Mouse (Mus musculus) intestine, embryonic 15.5 days (tissue): ENCODE results near the gene Plod1. TPM values are rescaled to one million over a fixed set of nuclear protein-coding genes. Genes with fewer than 3 reads are reported as not detected.

Experiments
- ATAC-seq: fragments of 200-750 bp; cut with Nextera tagmentation; 2 replicates; pipeline ENCODE4 v1.8.0; 2017; ENCODE audit warnings: moderate TSS enrichment, moderate library complexity
- H3K27ac ChIP-seq: fragments of 300-500 bp; sonication (generic); 2 replicates; pipeline ENCODE4 v1.5.1; 2015; ENCODE audit warnings: mild to moderate bottlenecking, inconsistent platforms
- H3K27me3 ChIP-seq: fragments of 300-500 bp; sonication (generic); replicated peaks from 2 replicates; pipeline ENCODE4 v1.6.1; 2015; ENCODE audit warnings: inconsistent platforms
- H3K36me3 ChIP-seq: fragments of 300-500 bp; sonication (generic); 2 replicates; pipeline ENCODE4 v1.6.1; 2015; ENCODE audit warnings: inconsistent platforms
- H3K4me1 ChIP-seq: fragments of 300-500 bp; sonication (generic); replicated peaks from 2 replicates; pipeline ENCODE4 v1.6.1; 2015; ENCODE audit warnings: inconsistent platforms
- H3K4me2 ChIP-seq: fragments of 300-500 bp; sonication (generic); replicated peaks from 2 replicates; pipeline ENCODE4 v1.6.1; 2015; ENCODE audit warnings: mild to moderate bottlenecking, inconsistent platforms
- H3K4me3 ChIP-seq: fragments of 300-500 bp; sonication (generic); replicated peaks from 2 replicates; pipeline ENCODE4 v1.5.1; 2015; ENCODE audit warnings: inconsistent platforms
- H3K9ac ChIP-seq: fragments of 300-500 bp; sonication (generic); 2 replicates; pipeline ENCODE4 v1.6.1; 2015; ENCODE audit warnings: inconsistent platforms
- H3K9me3 ChIP-seq: fragments of 300-500 bp; sonication (generic); 2 replicates; pipeline ENCODE4 v1.6.1; 2016; ENCODE audit warnings: inconsistent platforms
- WGBS: fragments of 180-500 bp; shearing (Covaris S2); methylation state at CpG from one replicate; pipeline ENCODE4 v1.1.7; 2015; 5-methylcytosine and 5-hydroxymethylcytosine counted together
- polyA plus RNA-seq: library from polyadenylated mRNA; unstranded; fragments of >200 nt; fragmentation: Nextera tagmentation; extraction: Ambion mirVana; gene quantifications from 2 replicates; pipeline ENCODE4 v1.2.1, GENCODE M21; 2015

Plod1 gene
- polyA plus RNA-seq, 1 experiment from 2014 or later, result 38.8 TPM

- peak overlapping the region; percentile 53 for H3K4me2 ChIP-seq
- H3K27ac ChIP-seq, result no peak overlapping the region
- H3K4me1 ChIP-seq, result peaks cover 15% of the 10 kb centered on the region
- no peaks in the 10 kb centered on the region for H3K27me3 ChIP-seq
- no peak for ATAC-seq
- peaks cover 7% of the 10 kb centered on the region; the same call in 1 of the 2 replicates for H3K36me3 ChIP-seq
- WGBS, result 68% methylated on average over 3 of the region's 3 CpGs
- peak overlapping the region; percentile 81 for H3K4me3 ChIP-seq
- no peaks in the 10 kb centered on the region for H3K9me3 ChIP-seq
- H3K9ac ChIP-seq, result peak overlapping the region; percentile 73; the same call in 1 of the 2 replicates
These were observed 33.0 kb downstream of the Plod1 start for GRCm38 (mm10) chr4:147903601-147904000.

GRCm38 (mm10) chr4:147902906-147903500 lies 33.6 kb downstream of the Plod1 start:
- no peaks in the 10 kb centered on the region for H3K27me3 ChIP-seq
- H3K9ac ChIP-seq, result no peak overlapping the region
- peaks cover 8% of the 10 kb centered on the region; the same call in 1 of the 2 replicates for H3K36me3 ChIP-seq
- no peaks in the 10 kb centered on the region for H3K9me3 ChIP-seq
- H3K4me1 ChIP-seq, result peaks cover 15% of the 10 kb centered on the region
- H3K4me3 ChIP-seq, result no peak overlapping the region
- ATAC-seq, result no peak
- H3K27ac ChIP-seq, result no peak overlapping the region
- WGBS, result 82% methylated on average over 12 of the region's 12 CpGs
- H3K4me2 ChIP-seq, result peak overlapping the region; percentile 18

- Histone ChIP-seq H3K27ac (no peak overlapping the region), H3K4me3 (no peak overlapping the region), H3K36me3 (peaks cover 30% of the 10 kb centered on the region), H3K9ac (no peak overlapping the region), H3K27me3 (no peaks in the 10 kb centered on the region), H3K4me2 (no peak overlapping the region), H3K4me1 (peaks cover 15% of the 10 kb centered on the region), H3K9me3 (no peaks in the 10 kb centered on the region)
- ATAC-seq, result peak; percentile 41
- WGBS, result 77% methylated on average over 7 of the region's 7 CpGs
These were observed 36.1 kb downstream of the Plod1 start for GRCm38 (mm10) chr4:147900452-147900851.

- no peaks in the 10 kb centered on the region for H3K27me3 ChIP-seq
- H3K27ac ChIP-seq, result no peak overlapping the region
- H3K36me3 ChIP-seq, result peaks cover 30% of the 10 kb centered on the region
- WGBS, result 87% methylated on average over 3 of the region's 3 CpGs
- H3K4me1 ChIP-seq, result 0 out of 2 replicates have a peak, but pooled peaks cover 4% of the 10 kb centered on the region
- ATAC-seq, result no peak
- no peak overlapping the region for H3K4me2 ChIP-seq
- H3K4me3 ChIP-seq, result no peak overlapping the region
- H3K9me3 ChIP-seq, result no peaks in the 10 kb centered on the region
- H3K9ac ChIP-seq, result no peak overlapping the region
These were observed 39.2 kb downstream of the Plod1 start for GRCm38 (mm10) chr4:147897348-147897747.

- Histone ChIP-seq H3K9me3 (no peaks in the 10 kb centered on the region), H3K4me2 (no peak overlapping the region), H3K4me1 (0 out of 2 replicates have a peak, but pooled peaks cover 4% of the 10 kb centered on the region), H3K9ac (no peak overlapping the region), H3K27me3 (no peaks in the 10 kb centered on the region), H3K27ac (no peak overlapping the region), H3K4me3 (no peak overlapping the region), H3K36me3 (peaks cover 30% of the 10 kb centered on the region)
- no peak for ATAC-seq
- 57% methylated on average over 1 of the region's 1 CpGs for WGBS
These were observed 40.2 kb downstream of the Plod1 start for GRCm38 (mm10) chr4:147896411-147896810.

- peaks cover 30% of the 10 kb centered on the region for H3K36me3 ChIP-seq
- H3K27ac ChIP-seq, result no peak overlapping the region
- no peaks in the 10 kb centered on the region for H3K9me3 ChIP-seq
- no peak overlapping the region for H3K4me3 ChIP-seq
- ATAC-seq, result no peak
- H3K9ac ChIP-seq, result no peak overlapping the region
- H3K4me1 ChIP-seq, result 0 out of 2 replicates have a peak, but pooled peaks cover 4% of the 10 kb centered on the region
- H3K4me2 ChIP-seq, result no peak overlapping the region
- 87% methylated on average over 4 of the region's 4 CpGs for WGBS
- no peaks in the 10 kb centered on the region for H3K27me3 ChIP-seq
These were observed 40.7 kb downstream of the Plod1 start for GRCm38 (mm10) chr4:147895815-147896330.

- H3K4me2 ChIP-seq, result no peak overlapping the region
- ATAC-seq, result no peak
- no peaks in the 10 kb centered on the region for H3K27me3 ChIP-seq
- 75% methylated on average over 6 of the region's 6 CpGs for WGBS
- peaks cover 34% of the 10 kb centered on the region for H3K36me3 ChIP-seq
- no peaks in the 10 kb centered on the region for H3K9me3 ChIP-seq
- H3K4me3 ChIP-seq, result no peak overlapping the region
- H3K9ac ChIP-seq, result no peak overlapping the region
- no peaks in the 10 kb centered on the region for H3K4me1 ChIP-seq
- no peak overlapping the region for H3K27ac ChIP-seq
These were observed 46.2 kb downstream of the Plod1 start for GRCm38 (mm10) chr4:147890341-147890740.

GRCm38 (mm10) chr4:147888237-147888636 lies 48.3 kb downstream of the Plod1 start:
- Histone ChIP-seq H3K9ac (no peak overlapping the region), H3K4me2 (no peak overlapping the region), H3K9me3 (no peaks in the 10 kb centered on the region), H3K36me3 (peaks cover 47% of the 10 kb centered on the region), H3K27ac (no peak overlapping the region), H3K4me1 (no peaks in the 10 kb centered on the region), H3K4me3 (no peak overlapping the region), H3K27me3 (no peaks in the 10 kb centered on the region)
- 88% methylated on average over 4 of the region's 4 CpGs for WGBS
- ATAC-seq, result no peak

GRCm38 (mm10) chr4:147887277-147887676 lies 49.3 kb downstream of the Plod1 start:
- H3K27ac ChIP-seq, result no peak overlapping the region
- H3K4me1 ChIP-seq, result no peaks in the 10 kb centered on the region
- H3K4me3 ChIP-seq, result no peak overlapping the region
- H3K9me3 ChIP-seq, result no peaks in the 10 kb centered on the region
- peaks cover 53% of the 10 kb centered on the region for H3K36me3 ChIP-seq
- H3K4me2 ChIP-seq, result no peak overlapping the region
- H3K27me3 ChIP-seq, result no peaks in the 10 kb centered on the region
- no peak overlapping the region for H3K9ac ChIP-seq
- no peak for ATAC-seq
- 98% methylated on average over 7 of the region's 7 CpGs for WGBS

- H3K9me3 ChIP-seq, result no peaks in the 10 kb centered on the region
- no peak for ATAC-seq
- H3K4me1 ChIP-seq, result no peaks in the 10 kb centered on the region
These were observed 50.4 kb downstream of the Plod1 start for GRCm38 (mm10) chr4:147886158-147886557.

GRCm38 (mm10) chr4:147884138-147884537 lies 52.4 kb downstream of the Plod1 start:
- no peak overlapping the region for H3K4me2 ChIP-seq
- no peaks in the 10 kb centered on the region for H3K4me1 ChIP-seq
- WGBS, result 93% methylated on average over 3 of the region's 3 CpGs
- H3K27me3 ChIP-seq, result no peaks in the 10 kb centered on the region
- H3K27ac ChIP-seq, result no peak overlapping the region
- H3K9ac ChIP-seq, result no peak overlapping the region
- no peaks in the 10 kb centered on the region for H3K9me3 ChIP-seq
- H3K36me3 ChIP-seq, result peaks cover 61% of the 10 kb centered on the region
- no peak overlapping the region for H3K4me3 ChIP-seq
- no peak for ATAC-seq

More at GRCm38 (mm10) chr4:147886158-147886557, 50.4 kb downstream of the Plod1 start:
- no peak overlapping the region for H3K4me3 ChIP-seq
- peaks cover 62% of the 10 kb centered on the region for H3K36me3 ChIP-seq
- no peaks in the 10 kb centered on the region for H3K27me3 ChIP-seq
- H3K27ac ChIP-seq, result no peak overlapping the region
- no peak overlapping the region for H3K9ac ChIP-seq
- no peak overlapping the region for H3K4me2 ChIP-seq
- 94% methylated on average over 12 of the region's 12 CpGs for WGBS

- no peak overlapping the region for H3K27ac ChIP-seq
- H3K27me3 ChIP-seq, result no peaks in the 10 kb centered on the region
- no peak overlapping the region for H3K4me2 ChIP-seq
- H3K36me3 ChIP-seq, result peaks cover 66% of the 10 kb centered on the region
- WGBS, result 73% methylated on average over 6 of the region's 6 CpGs
- H3K9me3 ChIP-seq, result no peaks in the 10 kb centered on the region
- H3K4me1 ChIP-seq, result no peaks in the 10 kb centered on the region
- no peak overlapping the region for H3K9ac ChIP-seq
- no peak overlapping the region for H3K4me3 ChIP-seq
- ATAC-seq, result no peak
These were observed 53.5 kb downstream of the Plod1 start for GRCm38 (mm10) chr4:147883041-147883440.

- H3K9me3 ChIP-seq, result no peaks in the 10 kb centered on the region
- H3K4me2 ChIP-seq, result no peak overlapping the region
- H3K4me1 ChIP-seq, result no peaks in the 10 kb centered on the region
- no peak for ATAC-seq
- 90% methylated on average over 7 of the region's 7 CpGs for WGBS
- H3K27ac ChIP-seq, result no peak overlapping the region
- H3K27me3 ChIP-seq, result no peaks in the 10 kb centered on the region
- peaks cover 61% of the 10 kb centered on the region for H3K36me3 ChIP-seq
- H3K4me3 ChIP-seq, result no peak overlapping the region
- H3K9ac ChIP-seq, result no peak overlapping the region
These were observed 54.8 kb downstream of the Plod1 start for GRCm38 (mm10) chr4:147881792-147882191.
